Mouse (Mus musculus): ENCODE data around the gene Tecpr2. TPM values are rescaled to one million over a fixed set of nuclear protein-coding genes. Genes with fewer than 3 reads are reported as not detected.
"Not testable (repeated sequence)": the region's sequence is repeated elsewhere in the genome, so short reads cannot be mapped to it uniquely, and the experiment has no call there.

Gene Tecpr2
- polyA plus RNA-seq, 1 experiment from 2014 or later = 3.8 TPM

- ATAC-seq (no peak), DNase-seq (ENCODE audit: low spot score) (no peak)
- 69% methylated on average over 6 of the region's 6 CpGs for WGBS
- Histone ChIP-seq H3K4me3 (ENCODE audit: low read depth, low read length) (no peak overlapping the region), H3K4me2 (ENCODE audit: low read length) (peak overlapping the region; percentile 58), H3K27me3 (replicated peaks; ENCODE audit: control insufficient read depth, insufficient read depth, low read length) (peaks cover 24% of the 10 kb centered on the region), H3K9ac (ENCODE audit: low read length) (0 out of 2 replicates have a peak overlapping the region, but pooled peaks have one; percentile 46), H3K27ac (ENCODE audit: low read depth, low read length) (no peak overlapping the region), H3K36me3 (ENCODE audit: control insufficient read depth, insufficient read depth, low read length) (no peaks in the 10 kb centered on the region), H3K9me3 (replicated peaks; ENCODE audit: control insufficient read depth, low read length) (no peaks in the 10 kb centered on the region), H3K4me1 (ENCODE audit: control insufficient read depth, insufficient read depth, low read length) (peaks cover 10% of the 10 kb centered on the region)
Measured at GRCm38 (mm10) chr12:110846191-110846765, 42.8 kb upstream of the Tecpr2 start.

- H3K27me3 ChIP-seq (replicated peaks; ENCODE audit: control insufficient read depth, insufficient read depth, low read length) = peaks cover 10% of the 10 kb centered on the region; the same call in 1 of the 2 replicates
- ATAC-seq (peak; percentile 89), DNase-seq (ENCODE audit: low spot score) (peak; percentile 81)
- peak within 1 kb of the TSS; percentile 74 for H3K4me2 ChIP-seq (ENCODE audit: low read length)
- peak within 1 kb of the TSS; percentile 85 for H3K9ac ChIP-seq (ENCODE audit: low read length)
- H3K27ac ChIP-seq (ENCODE audit: low read depth, low read length) = no peak within 1 kb of the TSS
- peaks cover 10% of the 10 kb centered on the region for H3K4me1 ChIP-seq (ENCODE audit: control insufficient read depth, insufficient read depth, low read length)
- H3K9me3 ChIP-seq (replicated peaks; ENCODE audit: control insufficient read depth, low read length) = no peaks in the 10 kb centered on the region
- WGBS = under 1% methylated on average over 71 of the region's 89 CpGs
- H3K36me3 ChIP-seq (ENCODE audit: control insufficient read depth, insufficient read depth, low read length) = peaks cover 3% of the 10 kb centered on the region; the same call in 1 of the 2 replicates
- peak within 1 kb of the TSS; percentile 81 for H3K4me3 ChIP-seq (ENCODE audit: low read depth, low read length)
Measured at GRCm38 (mm10) chr12:110850010-110850928, 38.8 kb upstream of the Tecpr2 start, which contains the start of gene Zfp839. TSS of gene Zfp839 (plus strand) at chr12:110850253.

DNA sequence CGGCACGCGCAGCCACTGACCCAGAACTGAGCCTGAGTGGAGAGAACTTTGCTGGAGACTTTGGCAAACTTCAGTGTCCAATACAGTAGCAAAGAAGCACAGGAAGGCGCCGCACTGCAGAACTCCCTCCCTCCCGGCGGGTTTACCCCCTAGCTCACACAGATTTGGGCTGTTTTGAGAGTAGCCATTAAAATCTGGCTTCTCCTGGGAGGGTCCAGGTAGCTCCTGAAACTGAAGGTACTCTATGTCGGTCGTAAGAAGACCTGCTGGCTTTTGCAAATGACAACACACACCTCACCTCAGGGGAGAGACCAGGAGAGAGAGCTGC lies 38.2 kb upstream of the Tecpr2 start:
- peak overlapping the region; percentile 74 for H3K4me2 ChIP-seq (ENCODE audit: low read length)
- peak overlapping the region; percentile 85; the same call in 1 of the 2 replicates for H3K9ac ChIP-seq (ENCODE audit: low read length)
- H3K9me3 ChIP-seq (replicated peaks; ENCODE audit: control insufficient read depth, low read length) = no peaks in the 10 kb centered on the region
- peaks cover 5% of the 10 kb centered on the region; the same call in 1 of the 2 replicates for H3K4me1 ChIP-seq (ENCODE audit: control insufficient read depth, insufficient read depth, low read length)
- DNase-seq (ENCODE audit: low spot score) (no peak), ATAC-seq (no peak)
- peaks cover 5% of the 10 kb centered on the region; the same call in 1 of the 2 replicates for H3K27me3 ChIP-seq (replicated peaks; ENCODE audit: control insufficient read depth, insufficient read depth, low read length)
- H3K27ac ChIP-seq (ENCODE audit: low read depth, low read length) = no peak overlapping the region
- H3K36me3 ChIP-seq (ENCODE audit: control insufficient read depth, insufficient read depth, low read length) = peaks cover 9% of the 10 kb centered on the region
- peak overlapping the region; percentile 81 for H3K4me3 ChIP-seq (ENCODE audit: low read depth, low read length)
- 15% methylated on average over 9 of the region's 9 CpGs for WGBS

- no peaks in the 10 kb centered on the region for H3K9me3 ChIP-seq (replicated peaks; ENCODE audit: control insufficient read depth, low read length)
- no peak overlapping the region for H3K4me3 ChIP-seq (ENCODE audit: low read depth, low read length)
- WGBS = 86% methylated on average over 12 of the region's 12 CpGs
- H3K36me3 ChIP-seq (ENCODE audit: control insufficient read depth, insufficient read depth, low read length) = peaks cover 13% of the 10 kb centered on the region
- H3K27ac ChIP-seq (ENCODE audit: low read depth, low read length) = no peak overlapping the region
- no peak overlapping the region for H3K4me2 ChIP-seq (ENCODE audit: low read length)
- H3K9ac ChIP-seq (ENCODE audit: low read length) = no peak overlapping the region
- no peaks in the 10 kb centered on the region for H3K27me3 ChIP-seq (replicated peaks; ENCODE audit: control insufficient read depth, insufficient read depth, low read length)
- DNase-seq (ENCODE audit: low spot score) = no peak
- H3K4me1 ChIP-seq (ENCODE audit: control insufficient read depth, insufficient read depth, low read length) = peaks cover 5% of the 10 kb centered on the region; the same call in 1 of the 2 replicates
- no peak for ATAC-seq
Measured at GRCm38 (mm10) chr12:110851414-110851813, 37.6 kb upstream of the Tecpr2 start.

DNA sequence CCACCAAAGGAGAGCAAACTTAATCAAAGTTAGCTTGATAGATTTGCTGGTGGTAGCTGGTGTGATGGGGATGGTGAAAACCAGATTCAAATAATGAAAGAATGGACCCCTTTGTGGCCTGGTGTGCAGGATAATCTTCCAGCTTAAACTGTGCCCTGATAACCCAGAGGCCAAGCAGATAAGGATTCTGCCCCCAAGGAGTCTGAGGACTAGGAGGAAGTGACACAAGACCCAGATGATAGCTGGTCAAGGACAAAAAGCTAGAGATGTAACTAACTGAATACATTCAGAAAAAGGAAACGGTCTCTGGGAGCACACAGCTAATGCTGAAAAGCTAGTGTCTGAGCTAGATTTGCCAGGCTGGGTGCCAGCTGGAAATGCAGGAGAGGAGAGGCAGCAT lies 37.1 kb upstream of the Tecpr2 start:
- Histone ChIP-seq H3K9me3 (replicated peaks; ENCODE audit: control insufficient read depth, low read length) (no peaks in the 10 kb centered on the region), H3K27ac (ENCODE audit: low read depth, low read length) (no peak overlapping the region), H3K9ac (ENCODE audit: low read length) (no peak overlapping the region), H3K4me1 (ENCODE audit: control insufficient read depth, insufficient read depth, low read length) (peaks cover 5% of the 10 kb centered on the region; the same call in 1 of the 2 replicates), H3K27me3 (replicated peaks; ENCODE audit: control insufficient read depth, insufficient read depth, low read length) (no peaks in the 10 kb centered on the region), H3K4me3 (ENCODE audit: low read depth, low read length) (no peak overlapping the region), H3K4me2 (ENCODE audit: low read length) (no peak overlapping the region), H3K36me3 (ENCODE audit: control insufficient read depth, insufficient read depth, low read length) (peaks cover 13% of the 10 kb centered on the region)
- DNase-seq (ENCODE audit: low spot score) (no peak), ATAC-seq (no peak)
- 80% methylated on average over 1 of the region's 1 CpGs for WGBS

DNA sequence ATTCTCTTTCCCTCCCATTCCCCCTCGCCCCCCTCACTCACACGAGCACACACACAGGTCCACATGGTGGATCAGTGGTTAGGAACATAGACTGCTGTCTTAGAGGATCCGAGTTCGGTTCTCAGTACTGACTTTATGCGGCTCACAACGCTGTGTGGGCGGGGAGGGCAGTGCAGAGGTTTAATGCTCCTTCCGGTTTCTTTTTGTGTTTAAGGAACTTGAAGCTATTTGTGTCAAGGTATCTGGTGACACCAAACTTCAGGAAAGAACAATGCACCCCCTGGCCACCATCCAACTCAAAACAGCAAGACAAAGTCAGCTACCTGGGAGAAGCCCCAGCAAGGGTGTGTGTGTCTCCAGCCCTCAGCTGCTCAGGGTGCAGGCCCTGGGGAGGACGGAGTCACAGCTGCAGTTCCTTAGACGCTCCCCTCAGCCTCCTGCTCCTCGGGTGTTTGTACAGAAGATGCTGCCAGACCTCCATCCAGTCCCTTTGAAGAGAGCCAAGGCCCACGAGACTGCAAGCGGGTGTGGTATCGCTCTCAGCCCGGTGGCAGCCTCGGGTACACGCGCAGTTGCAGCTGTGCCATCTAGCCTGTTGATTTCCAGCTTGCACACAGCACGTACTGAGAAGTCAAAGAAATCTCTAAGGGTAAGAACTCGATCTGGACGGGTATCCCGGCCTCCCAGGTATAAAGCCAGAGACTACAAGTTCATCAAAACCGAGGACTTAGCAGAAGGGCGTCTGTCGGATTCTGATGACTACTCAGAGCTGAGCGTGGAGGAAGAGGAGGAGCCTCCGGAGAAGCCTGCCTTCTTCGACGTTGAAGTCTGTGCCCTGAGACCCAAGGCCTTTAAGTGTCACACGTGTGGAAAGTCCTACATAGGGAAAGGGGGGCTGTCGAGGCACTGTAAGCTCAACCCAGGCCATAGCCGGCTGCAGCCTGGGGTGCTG lies 34.0 kb upstream of the Tecpr2 start:
- Histone ChIP-seq H3K9ac (ENCODE audit: low read length) (no peak overlapping the region), H3K36me3 (ENCODE audit: control insufficient read depth, insufficient read depth, low read length) (peaks cover 21% of the 10 kb centered on the region), H3K4me1 (ENCODE audit: control insufficient read depth, insufficient read depth, low read length) (peaks cover 5% of the 10 kb centered on the region; the same call in 1 of the 2 replicates), H3K27me3 (replicated peaks; ENCODE audit: control insufficient read depth, insufficient read depth, low read length) (no peaks in the 10 kb centered on the region), H3K9me3 (replicated peaks; ENCODE audit: control insufficient read depth, low read length) (no peaks in the 10 kb centered on the region), H3K4me2 (ENCODE audit: low read length) (no peak overlapping the region), H3K27ac (ENCODE audit: low read depth, low read length) (no peak overlapping the region), H3K4me3 (ENCODE audit: low read depth, low read length) (no peak overlapping the region)
- DNase-seq (ENCODE audit: low spot score) (no peak), ATAC-seq (no peak)
- 89% methylated on average over 32 of the region's 32 CpGs for WGBS

DNA sequence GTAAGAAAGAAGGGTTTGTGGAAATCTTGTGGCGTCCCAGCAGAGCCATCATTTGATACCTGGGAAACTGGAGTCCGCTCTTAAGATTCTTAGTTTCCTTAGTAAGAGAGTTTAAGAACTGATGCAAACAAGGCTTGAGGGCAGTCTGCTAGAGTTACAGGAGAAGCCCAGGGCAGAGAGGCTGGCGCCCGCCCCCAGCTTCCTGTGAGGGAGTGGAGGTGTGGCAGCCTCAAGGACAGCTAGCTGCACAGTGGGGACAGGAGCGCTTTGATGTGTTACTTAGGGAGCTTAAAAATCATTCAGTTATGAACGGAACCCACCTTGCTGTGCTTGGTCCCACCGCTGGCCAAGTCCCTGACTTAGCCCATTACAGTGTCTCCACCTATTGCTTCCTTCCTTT lies 31.9 kb upstream of the Tecpr2 start:
- no peak overlapping the region for H3K27ac ChIP-seq (ENCODE audit: low read depth, low read length)
- no peaks in the 10 kb centered on the region for H3K4me1 ChIP-seq (ENCODE audit: control insufficient read depth, insufficient read depth, low read length)
- no peak overlapping the region for H3K4me2 ChIP-seq (ENCODE audit: low read length)
- H3K9me3 ChIP-seq (replicated peaks; ENCODE audit: control insufficient read depth, low read length) = no peaks in the 10 kb centered on the region
- peaks cover 25% of the 10 kb centered on the region for H3K36me3 ChIP-seq (ENCODE audit: control insufficient read depth, insufficient read depth, low read length)
- DNase-seq (ENCODE audit: low spot score) (no peak), ATAC-seq (no peak)
- no peaks in the 10 kb centered on the region for H3K27me3 ChIP-seq (replicated peaks; ENCODE audit: control insufficient read depth, insufficient read depth, low read length)
- WGBS = 92% methylated on average over 7 of the region's 7 CpGs
- H3K9ac ChIP-seq (ENCODE audit: low read length) = no peak overlapping the region
- H3K4me3 ChIP-seq (ENCODE audit: low read depth, low read length) = no peak overlapping the region

DNA sequence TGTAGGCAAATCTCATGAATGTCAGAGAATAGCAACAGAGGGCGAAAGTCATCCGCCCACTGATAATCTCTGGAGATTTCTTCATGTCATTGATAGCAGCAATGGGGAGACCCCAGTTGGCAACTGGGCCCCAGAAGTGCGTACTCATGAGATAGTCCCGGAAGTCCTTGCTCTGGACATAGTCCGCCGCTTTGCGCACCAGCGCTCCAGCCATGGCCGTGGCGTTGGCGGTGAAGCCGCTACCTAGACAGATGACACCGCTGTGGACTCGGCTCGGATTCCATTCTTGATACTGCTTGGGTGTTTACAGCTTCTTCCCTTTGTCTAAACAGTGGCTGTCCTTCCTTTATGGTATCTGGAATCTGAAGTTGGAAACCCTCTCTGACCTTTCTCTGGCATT lies 30.4 kb upstream of the Tecpr2 start:
- not testable (repeated sequence) for H3K9me3 ChIP-seq (replicated peaks; ENCODE audit: control insufficient read depth, low read length); ATAC-seq
- 98% methylated on average over 15 of the region's 15 CpGs for WGBS

More for the DNA sequence above, 30.4 kb upstream of the Tecpr2 start:
- not testable (repeated sequence) for H3K4me1 ChIP-seq (ENCODE audit: control insufficient read depth, insufficient read depth, low read length); H3K4me2 ChIP-seq (ENCODE audit: low read length); DNase-seq (ENCODE audit: low spot score); H3K9ac ChIP-seq (ENCODE audit: low read length); H3K27ac ChIP-seq (ENCODE audit: low read depth, low read length); H3K4me3 ChIP-seq (ENCODE audit: low read depth, low read length); H3K27me3 ChIP-seq (replicated peaks; ENCODE audit: control insufficient read depth, insufficient read depth, low read length)
- peaks cover 25% of the 10 kb centered on the region for H3K36me3 ChIP-seq (ENCODE audit: control insufficient read depth, insufficient read depth, low read length)
